Mouse (Mus musculus) bone marrow, adult 2 months (tissue): ENCODE results near the gene Spata16.

Experiments
- CTCF ChIP-seq: fragments of 200-500 bp; IDR thresholded peaks from 2 replicates; pipeline ENCODE4 v1.5.1; 2011; ENCODE audit warnings: low read length, control low read depth; ENCODE audit not compliant: control insufficient read depth, insufficient read depth
- POLR2A ChIP-seq: fragments of 200-500 bp; IDR thresholded peaks from 2 replicates; pipeline ENCODE4 v1.6.1; 2011; ENCODE audit warnings: low read depth, mild to moderate bottlenecking, control low read depth, low read length, borderline replicate concordance; ENCODE audit not compliant: control insufficient read depth

GRCm38 (mm10) chr3:26793334-26794101 lies 156.1 kb downstream of the Spata16 start:
- TF ChIP-seq CTCF (no peak), POLR2A (no peak)
